Mouse (Mus musculus) ES-CJ7 (cell line): ENCODE results near the gene Tnip2.

ENCODE experiments used
- DNase-seq: peaks from one replicate; pipeline ENCODE4 v3.0.0; 2011; ENCODE audit warnings: low read depth, low spot score

The Tnip2 gene

GRCm38 (mm10) chr5:34524511-34524910 lies 10.7 kb upstream of the Tnip2 start:
- no peak for DNase-seq

- peak; percentile 21 for DNase-seq
Measured at GRCm38 (mm10) chr5:34523958-34524485, 10.2 kb upstream of the Tnip2 start.

DNA sequence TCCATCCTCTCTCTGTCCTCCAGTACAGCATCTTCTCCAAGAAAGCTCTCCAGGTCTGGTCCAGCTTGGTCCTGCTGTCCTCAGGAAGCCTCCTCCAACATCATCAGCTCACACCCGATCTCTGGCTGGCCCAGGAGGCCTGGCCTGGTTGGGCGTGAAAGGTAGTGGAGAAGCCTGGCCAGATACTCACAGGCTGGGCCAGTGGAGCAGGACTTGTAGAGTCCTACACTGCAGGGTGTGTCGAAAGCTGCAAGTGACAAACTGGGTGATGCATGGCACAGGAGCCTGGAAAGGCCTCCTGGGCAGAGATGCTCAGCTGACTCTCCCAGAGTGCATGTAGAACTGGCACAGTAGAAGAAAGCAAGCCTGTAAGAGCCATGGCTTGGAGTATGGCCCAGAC lies 7.5 kb upstream of the Tnip2 start:
- DNase-seq: no peak

- no peak for DNase-seq
Measured at GRCm38 (mm10) chr5:34520458-34521209, 6.8 kb upstream of the Tnip2 start.

DNA sequence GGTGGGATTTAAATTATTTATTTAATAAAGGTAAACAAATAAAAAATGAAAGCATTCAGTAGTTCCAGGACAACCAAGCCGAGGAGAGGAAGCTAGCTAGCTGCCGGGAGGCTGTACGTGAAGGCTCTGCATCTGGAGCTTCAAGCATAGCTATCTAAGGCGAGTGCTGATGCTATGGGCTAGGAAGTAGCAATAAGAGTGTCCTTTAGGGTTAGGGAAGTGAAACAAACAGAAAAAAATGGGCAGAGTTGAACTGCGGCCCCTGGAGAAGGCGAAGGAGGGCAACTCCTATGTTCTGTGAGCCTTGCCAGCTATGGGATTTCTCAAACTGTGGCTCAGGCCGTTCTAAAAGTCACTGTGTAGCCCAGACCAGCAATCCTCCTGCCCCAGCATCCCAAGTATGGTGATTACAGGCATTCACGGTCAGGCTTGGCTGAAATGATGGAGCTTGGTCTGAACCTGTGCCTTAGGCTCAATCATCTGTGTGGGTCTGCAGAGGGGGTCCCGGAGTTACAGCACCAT lies 5.7 kb upstream of the Tnip2 start:
- no peak for DNase-seq

DNA sequence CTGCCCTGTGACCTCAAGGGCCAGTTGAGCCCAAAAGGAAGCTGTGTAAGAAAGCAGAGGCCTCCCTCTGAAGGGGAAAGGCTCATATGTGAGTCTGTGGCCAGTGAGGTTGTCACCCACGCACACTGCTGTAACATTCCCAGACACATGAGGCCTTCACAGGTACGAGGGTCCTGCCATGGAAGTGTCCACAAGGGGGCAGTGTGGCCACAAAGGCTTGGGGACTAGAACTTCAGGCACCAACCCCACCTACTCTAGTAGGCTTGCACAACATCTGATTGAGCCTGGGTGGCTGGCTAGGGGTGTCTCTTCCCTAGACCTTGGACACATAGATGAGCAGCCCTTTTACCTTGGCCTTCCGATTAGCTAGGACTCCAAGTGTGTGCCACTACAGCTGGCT lies 4.1 kb upstream of the Tnip2 start:
- DNase-seq: peak; percentile 93

DNA sequence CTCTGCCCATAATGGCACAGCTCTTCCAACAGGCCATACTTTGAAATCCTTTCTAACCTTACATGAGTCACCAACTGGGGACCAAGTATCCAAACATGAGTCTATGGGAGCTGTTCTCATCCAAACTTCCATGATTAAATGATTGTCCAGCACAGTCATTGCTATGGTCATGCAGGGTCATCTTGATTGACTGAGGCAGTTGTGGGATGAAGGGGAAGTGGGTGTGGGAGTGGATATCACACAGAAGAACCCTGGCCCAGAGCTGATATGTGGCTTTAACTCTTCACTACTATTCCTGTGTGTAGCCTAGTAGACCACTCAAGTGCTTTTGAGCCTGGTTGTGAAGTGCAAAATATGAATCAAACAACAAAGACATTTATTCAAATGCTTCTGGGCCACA lies 1.3 kb upstream of the Tnip2 start:
- DNase-seq: no peak

GRCm38 (mm10) chr5:34514218-34514566 lies 401 bp upstream of the Tnip2 start:
- no peak for DNase-seq

DNA sequence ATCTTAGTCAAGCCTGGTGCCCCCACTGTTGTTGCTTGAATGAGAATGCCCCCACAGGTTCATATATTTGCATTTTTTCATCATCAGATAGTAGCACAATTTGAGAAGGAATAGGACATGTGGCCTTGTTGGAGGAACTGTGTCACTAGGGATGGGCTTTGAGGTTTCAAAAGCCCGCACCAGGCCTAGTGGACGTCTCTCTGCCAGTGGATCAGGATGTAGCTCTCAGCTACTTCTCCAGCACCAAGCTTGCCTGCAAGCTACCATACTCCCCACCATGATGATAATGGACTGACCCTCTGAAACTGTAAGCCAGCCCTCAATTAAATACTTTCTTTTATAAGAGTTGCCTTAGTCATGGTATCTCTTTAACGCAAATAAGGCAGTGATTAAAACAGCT lies 1.3 kb downstream of the Tnip2 start:
- no peak for DNase-seq

DNA sequence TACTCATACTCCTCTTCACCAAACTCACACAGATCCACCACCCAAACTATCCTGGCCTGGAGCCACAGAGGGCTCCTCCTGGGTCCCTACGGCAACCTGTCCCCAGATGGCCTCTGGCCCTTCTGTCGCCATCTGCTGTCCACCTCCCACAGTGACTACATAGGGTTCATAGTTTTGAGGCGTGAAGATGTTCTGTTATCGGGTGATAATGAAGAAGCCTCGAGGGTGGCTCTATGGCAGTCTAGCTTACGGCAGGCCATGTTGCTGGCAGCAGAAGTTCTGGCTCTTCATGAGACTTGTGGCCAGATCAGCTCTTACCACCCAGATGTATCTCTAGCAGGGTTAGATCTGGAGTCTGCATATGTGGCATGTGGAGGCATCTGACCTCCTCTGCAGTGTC lies 11.0 kb downstream of the Tnip2 start:
- DNase-seq: no peak

DNA sequence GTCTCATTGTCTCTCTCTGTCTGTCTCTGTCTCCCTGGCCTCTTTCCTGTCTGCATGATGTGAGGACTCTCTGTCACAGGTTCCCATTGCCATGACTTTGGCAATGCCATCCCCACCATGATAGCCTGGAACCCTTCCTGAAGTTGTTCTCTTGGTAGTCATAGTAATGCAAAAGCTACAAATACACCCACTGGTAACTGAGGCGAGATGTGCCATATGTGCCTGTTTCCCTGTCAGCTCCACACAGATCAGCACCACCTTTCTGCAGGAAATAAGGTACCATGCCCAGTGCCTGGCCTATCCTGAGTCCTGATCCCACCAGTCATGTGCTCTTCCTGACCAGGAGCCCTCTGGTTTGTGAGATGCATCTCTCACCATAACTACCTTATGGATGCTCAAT lies 11.4 kb downstream of the Tnip2 start:
- DNase-seq: no peak

- no peak for DNase-seq
Measured at GRCm38 (mm10) chr5:34501588-34501987, 12.2 kb downstream of the Tnip2 start.

DNA sequence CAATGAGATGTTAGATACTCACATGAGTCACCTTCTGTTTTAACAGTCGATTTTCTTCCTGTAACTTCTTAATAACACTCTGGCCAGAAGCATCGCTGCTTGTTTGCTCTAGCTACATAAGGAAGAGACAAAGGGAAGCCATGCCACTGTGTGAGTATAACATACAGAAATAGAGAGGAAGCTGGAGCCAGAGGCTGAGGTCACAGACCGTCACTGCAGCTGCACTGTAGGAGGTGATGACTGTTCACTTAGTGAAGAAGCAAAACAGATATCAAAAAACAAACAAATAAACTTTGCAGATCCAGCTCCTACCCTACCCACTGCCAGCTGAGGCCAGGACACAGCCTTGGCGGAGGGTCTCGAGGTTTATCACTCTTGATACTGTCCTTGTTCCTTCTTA lies 12.9 kb downstream of the Tnip2 start:
- no peak for DNase-seq

- no peak for DNase-seq
Measured at GRCm38 (mm10) chr5:34496745-34497144, 17.0 kb downstream of the Tnip2 start.

GRCm38 (mm10) chr5:34489418-34489787 lies 24.4 kb downstream of the Tnip2 start:
- no peak for DNase-seq

DNA sequence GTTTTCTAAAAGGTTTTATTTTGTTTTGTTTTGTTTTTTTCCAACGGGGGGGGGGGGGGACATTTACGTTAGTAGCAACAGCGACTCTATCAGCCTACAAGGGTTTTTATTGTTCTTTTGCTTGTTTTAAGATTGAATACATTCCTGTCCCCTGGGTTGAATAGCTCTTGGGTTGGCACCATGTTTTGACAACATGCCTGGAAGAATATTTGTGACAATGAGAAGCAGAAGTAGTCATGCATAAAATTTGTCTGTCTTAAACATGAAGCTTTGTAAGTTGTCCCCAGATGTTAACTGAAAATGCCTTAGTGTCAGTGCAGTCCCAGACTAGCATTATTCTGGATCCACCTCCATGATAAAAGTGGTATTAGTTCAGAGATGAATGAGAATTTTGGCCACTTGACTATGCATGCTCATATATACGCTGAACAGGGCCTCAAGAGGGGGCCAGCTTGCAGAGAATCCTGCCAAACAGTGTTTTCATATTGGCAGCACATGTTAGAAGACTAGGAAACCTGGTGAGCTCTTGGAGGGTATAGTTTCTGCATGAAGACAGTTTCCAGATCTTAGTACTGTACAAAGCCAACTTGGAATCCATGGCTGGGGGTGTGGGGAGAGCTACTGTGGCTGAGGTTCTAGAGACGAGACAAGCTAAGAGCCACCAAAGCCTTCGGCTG lies 24.9 kb downstream of the Tnip2 start:
- DNase-seq: no peak

GRCm38 (mm10) chr5:34487320-34488090 lies 26.3 kb downstream of the Tnip2 start:
- DNase-seq: no peak

GRCm38 (mm10) chr5:34485731-34486130 lies 28.1 kb downstream of the Tnip2 start:
- DNase-seq: no peak

- DNase-seq: peak; percentile 34
Measured at GRCm38 (mm10) chr5:34480926-34481325, 32.9 kb downstream of the Tnip2 start.

DNA sequence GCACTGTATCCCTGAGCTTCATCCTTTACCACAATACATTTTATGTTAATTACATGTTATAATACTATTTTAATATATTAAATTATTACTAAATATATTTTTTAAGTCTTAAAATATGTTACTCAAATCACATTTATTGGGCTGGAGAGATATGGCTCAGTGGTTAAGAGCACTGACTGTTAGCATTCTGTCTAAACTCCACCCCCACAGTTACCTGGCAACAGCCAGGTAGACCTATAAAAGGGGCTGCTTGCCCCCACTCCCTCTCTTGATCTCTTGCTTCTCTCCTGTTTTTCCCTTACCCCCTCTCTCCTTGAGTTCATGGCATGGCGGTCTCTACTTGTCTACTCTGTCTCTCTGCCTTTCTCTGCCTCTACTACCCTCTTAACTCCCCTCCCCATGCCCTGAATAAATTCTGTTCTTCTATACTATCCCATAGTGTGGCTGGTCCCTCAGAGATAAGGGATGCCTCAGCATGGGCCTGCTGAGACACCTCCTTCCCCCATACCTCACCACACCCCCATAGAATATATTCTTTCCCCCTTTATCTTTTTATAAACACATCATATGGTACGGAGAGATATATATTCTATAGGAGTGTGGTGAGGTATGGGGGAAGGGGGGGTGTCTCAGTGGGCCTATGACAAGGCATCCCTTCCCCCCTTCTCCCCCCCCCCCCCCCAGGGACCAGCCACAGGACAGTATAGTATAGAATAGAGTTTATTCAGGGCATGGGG lies 45.6 kb downstream of the Tnip2 start:
- DNase-seq: no peak

GRCm38 (mm10) chr5:34466648-34467047 lies 47.1 kb downstream of the Tnip2 start:
- DNase-seq: no peak

DNA sequence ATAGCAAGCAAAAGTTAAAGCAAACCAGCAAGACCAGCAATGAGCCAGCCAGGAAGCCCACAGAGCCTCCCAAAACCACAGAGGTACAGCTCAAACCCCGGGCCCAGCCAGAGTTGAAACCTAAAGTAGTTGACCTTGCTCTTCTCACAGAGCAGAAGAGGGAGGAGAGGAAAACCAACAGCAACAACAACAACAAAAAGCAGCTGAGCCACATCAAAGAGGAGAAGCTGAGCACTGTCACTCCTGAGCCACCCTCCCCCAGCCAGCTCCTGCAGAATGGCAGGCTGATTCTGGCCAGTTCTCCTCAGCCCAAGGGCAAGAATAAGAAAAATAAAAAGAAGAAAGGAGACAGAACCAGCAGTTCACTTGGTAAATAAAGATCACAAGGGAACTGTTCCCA lies 47.7 kb downstream of the Tnip2 start:
- no peak for DNase-seq
